Mouse (Mus musculus) midbrain, embryonic 15.5 days (tissue): ENCODE results near the gene B3gnt9. TPM values are rescaled to one million over a fixed set of nuclear protein-coding genes. Genes with fewer than 3 reads are reported as not detected.

ENCODE experiments used
- ATAC-seq: fragments of 200-750 bp; cut with Nextera tagmentation; replicated peaks from 2 replicates; pipeline ENCODE4 v1.8.0; 2017; ENCODE audit warnings: moderate TSS enrichment
- H3K27ac ChIP-seq: fragments of 300-500 bp; sonication (generic); 2 replicates; pipeline ENCODE4 v1.5.1; 2015; ENCODE audit warnings: mild to moderate bottlenecking, inconsistent platforms
- H3K27me3 ChIP-seq: fragments of 300-500 bp; sonication (generic); replicated peaks from 2 replicates; pipeline ENCODE4 v1.6.1; 2015; ENCODE audit warnings: inconsistent platforms
- H3K36me3 ChIP-seq: fragments of 300-500 bp; sonication (generic); replicated peaks from 2 replicates; pipeline ENCODE4 v1.6.1; 2015; ENCODE audit warnings: inconsistent platforms
- H3K4me1 ChIP-seq: fragments of 300-500 bp; sonication (generic); 2 replicates; pipeline ENCODE4 v1.6.1; 2015; ENCODE audit warnings: inconsistent platforms
- H3K4me2 ChIP-seq: fragments of 300-500 bp; sonication (generic); 2 replicates; pipeline ENCODE4 v1.6.1; 2015; ENCODE audit warnings: inconsistent platforms, mild to moderate bottlenecking, moderate library complexity
- H3K4me3 ChIP-seq: fragments of 300-500 bp; sonication (generic); 2 replicates; pipeline ENCODE4 v1.5.1; 2015; ENCODE audit warnings: mild to moderate bottlenecking, inconsistent platforms
- H3K9ac ChIP-seq: fragments of 300-500 bp; sonication (generic); 2 replicates; pipeline ENCODE4 v1.6.1; 2015; ENCODE audit warnings: mild to moderate bottlenecking, inconsistent platforms
- H3K9me3 ChIP-seq: fragments of 300-500 bp; sonication (generic); 2 replicates; pipeline ENCODE4 v1.6.1; 2016; ENCODE audit warnings: inconsistent platforms
- WGBS: fragments of 180-500 bp; shearing (Covaris S2); methylation state at CpG from one replicate; pipeline ENCODE4 v1.1.7; 2015; ENCODE audit warnings: mixed read lengths; 5-methylcytosine and 5-hydroxymethylcytosine counted together
- polyA plus RNA-seq: library from polyadenylated mRNA; unstranded; fragments of >200 nt; fragmentation: Nextera tagmentation; extraction: Ambion mirVana; gene quantifications from 2 replicates; pipeline ENCODE4 v1.2.1, GENCODE M21; 2015

Gene B3gnt9
- polyA plus RNA-seq, 1 experiment from 2014 or later: 8.1 TPM

GRCm38 (mm10) chr8:105263244-105263912 lies 8.4 kb upstream of the B3gnt9 start:
- Histone ChIP-seq H3K4me2 (no peak overlapping the region; the same call in 1 of the 2 replicates), H3K27ac (no peak overlapping the region), H3K9ac (no peak overlapping the region), H3K4me3 (no peak overlapping the region), H3K36me3 (no peaks in the 10 kb centered on the region), H3K9me3 (no peaks in the 10 kb centered on the region), H3K27me3 (peaks cover 87% of the 10 kb centered on the region), H3K4me1 (peaks cover 32% of the 10 kb centered on the region)
- ATAC-seq: no peak
- 40% methylated on average over 16 of the region's 16 CpGs for WGBS

DNA sequence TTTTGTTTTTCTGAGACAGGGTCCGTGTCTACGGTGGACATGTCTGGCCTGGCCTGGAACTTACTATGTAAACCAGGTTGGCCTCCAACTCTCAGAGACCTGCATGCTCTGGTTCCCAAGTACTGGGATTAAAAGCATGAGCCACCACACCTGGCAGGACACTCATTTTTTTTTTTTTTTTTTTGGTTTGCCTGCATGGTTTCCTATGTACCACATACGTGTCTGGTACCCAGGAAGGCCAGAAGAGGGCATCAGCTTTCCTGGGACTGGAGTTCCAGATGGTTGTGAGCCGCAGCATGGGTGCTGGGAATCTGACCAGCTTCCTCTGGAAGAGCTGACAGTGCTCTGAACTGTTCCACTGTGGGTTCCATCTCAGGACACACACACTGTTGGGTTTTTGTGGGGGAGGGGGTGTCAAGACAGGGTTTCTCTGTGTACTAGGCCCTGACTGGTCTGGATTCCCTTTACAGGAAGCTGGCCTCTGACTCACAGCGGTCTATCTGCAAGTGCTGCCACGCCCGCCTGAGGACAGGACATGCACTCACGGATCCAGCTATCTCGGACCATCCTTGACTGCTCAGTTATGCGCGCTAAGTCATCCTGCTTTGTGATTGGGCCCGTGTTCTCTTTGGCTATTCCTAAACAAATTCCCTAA lies 6.5 kb upstream of the B3gnt9 start:
- Histone ChIP-seq H3K27ac (no peak overlapping the region), H3K9me3 (no peaks in the 10 kb centered on the region), H3K36me3 (no peaks in the 10 kb centered on the region), H3K4me3 (no peak overlapping the region), H3K4me2 (no peak overlapping the region), H3K4me1 (peaks cover 26% of the 10 kb centered on the region), H3K27me3 (peaks cover 82% of the 10 kb centered on the region), H3K9ac (no peak overlapping the region)
- WGBS: 89% methylated on average over 12 of the region's 12 CpGs
- no peak for ATAC-seq

DNA sequence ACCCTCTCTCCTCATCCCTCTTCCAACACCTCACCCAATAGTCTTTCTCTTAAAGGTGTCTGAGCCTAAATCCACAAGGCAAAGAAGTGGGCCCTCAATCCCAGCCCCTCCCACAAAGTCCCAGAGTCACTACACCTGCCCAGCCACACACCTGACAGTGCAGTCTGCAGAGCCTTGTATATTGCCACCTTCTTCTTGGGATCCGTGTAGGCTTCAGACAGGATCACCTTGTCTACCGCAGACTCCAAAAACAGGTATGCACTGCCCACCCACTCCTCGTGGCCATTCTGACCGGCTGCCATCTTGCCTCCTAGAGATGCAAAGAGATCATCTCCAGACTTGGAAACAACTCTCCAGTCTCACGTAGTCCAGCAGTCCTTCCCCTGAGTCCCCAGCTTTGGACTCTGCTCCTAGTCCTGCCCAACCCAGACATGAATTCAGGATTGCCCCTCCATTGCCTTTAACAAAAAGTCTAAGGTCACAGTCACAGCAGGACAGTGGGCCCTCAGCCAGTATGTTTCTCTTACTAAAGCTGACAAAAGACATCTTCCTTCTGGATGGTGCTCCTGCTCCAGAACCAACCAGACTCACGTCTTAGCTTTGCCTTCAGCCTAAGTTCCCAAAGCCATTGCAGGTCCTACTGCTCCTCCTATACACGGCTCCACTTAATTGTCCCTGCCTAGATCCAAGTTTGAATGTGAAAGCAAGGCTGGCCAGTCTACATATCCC lies 5.6 kb upstream of the B3gnt9 start:
- Histone ChIP-seq H3K36me3 (no peaks in the 10 kb centered on the region), H3K27ac (no peak overlapping the region), H3K27me3 (peaks cover 80% of the 10 kb centered on the region), H3K4me3 (no peak overlapping the region), H3K9ac (no peak overlapping the region), H3K4me2 (no peak overlapping the region), H3K4me1 (peaks cover 26% of the 10 kb centered on the region), H3K9me3 (no peaks in the 10 kb centered on the region)
- ATAC-seq: no peak
- WGBS: 65% methylated on average over 7 of the region's 7 CpGs

DNA sequence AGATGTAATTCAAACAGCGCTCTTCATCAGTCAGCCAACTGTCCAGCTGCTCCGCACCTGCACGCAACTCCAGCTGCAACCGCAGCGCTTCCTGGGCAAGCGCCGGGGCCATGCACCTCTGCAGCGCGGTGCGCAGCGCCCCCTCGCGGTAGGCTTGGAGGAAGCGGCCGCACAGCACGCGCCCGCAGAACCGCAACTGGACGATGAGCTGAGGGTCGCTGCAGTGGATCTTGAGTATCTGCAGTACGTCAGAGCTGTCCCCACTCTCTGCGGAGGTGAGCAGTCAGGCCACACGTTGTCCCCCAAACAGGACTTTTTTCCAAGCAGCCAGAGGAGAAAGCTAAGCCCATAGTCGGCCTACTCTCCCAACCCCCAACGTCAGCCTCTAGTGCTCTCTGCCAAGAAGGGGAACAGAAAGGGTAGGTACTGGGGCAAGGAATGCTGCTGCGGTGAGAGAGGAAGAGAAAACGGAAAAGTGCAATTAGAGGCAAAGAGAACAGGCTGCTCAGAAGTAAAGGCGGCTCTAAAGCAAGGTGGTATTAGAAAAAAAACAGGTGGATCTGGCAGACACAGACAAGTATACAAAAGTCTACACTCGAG lies 4.9 kb upstream of the B3gnt9 start:
- Histone ChIP-seq H3K4me3 (peak overlapping the region; percentile 35), H3K9me3 (no peaks in the 10 kb centered on the region), H3K27me3 (peaks cover 77% of the 10 kb centered on the region), H3K4me1 (peaks cover 27% of the 10 kb centered on the region), H3K4me2 (peak overlapping the region; percentile 61), H3K27ac (no peak overlapping the region), H3K9ac (peak overlapping the region; percentile 3; the same call in 1 of the 2 replicates), H3K36me3 (no peaks in the 10 kb centered on the region)
- ATAC-seq: peak; percentile 59
- 3% methylated on average over 30 of the region's 30 CpGs for WGBS

- peak overlapping the region; percentile 3; the same call in 1 of the 2 replicates for H3K9ac ChIP-seq
- H3K9me3 ChIP-seq: no peaks in the 10 kb centered on the region
- peak overlapping the region; percentile 61 for H3K4me2 ChIP-seq
- WGBS: 3% methylated on average over 55 of the region's 55 CpGs
- ATAC-seq: peak; percentile 46
- peaks cover 75% of the 10 kb centered on the region for H3K27me3 ChIP-seq
- H3K27ac ChIP-seq: no peak overlapping the region
- no peaks in the 10 kb centered on the region for H3K36me3 ChIP-seq
- peak overlapping the region; percentile 35 for H3K4me3 ChIP-seq
- H3K4me1 ChIP-seq: peaks cover 28% of the 10 kb centered on the region
Observed at GRCm38 (mm10) chr8:105258911-105259720, 4.2 kb upstream of the B3gnt9 start.

- Histone ChIP-seq H3K9me3 (no peaks in the 10 kb centered on the region), H3K4me3 (no peak overlapping the region), H3K27me3 (peaks cover 61% of the 10 kb centered on the region), H3K4me2 (no peak overlapping the region), H3K4me1 (peaks cover 32% of the 10 kb centered on the region), H3K9ac (no peak overlapping the region), H3K27ac (no peak overlapping the region), H3K36me3 (no peaks in the 10 kb centered on the region)
- 71% methylated on average over 7 of the region's 7 CpGs for WGBS
- ATAC-seq: no peak
Observed at GRCm38 (mm10) chr8:105257318-105258114, 2.6 kb upstream of the B3gnt9 start.

- WGBS: under 1% methylated on average over 74 of the region's 74 CpGs
- H3K36me3 ChIP-seq: peaks cover 22% of the 10 kb centered on the region
- peak; percentile 85 for ATAC-seq
- H3K27ac ChIP-seq: peak overlapping the region; percentile 53; the same call in 1 of the 2 replicates
- H3K9ac ChIP-seq: peak overlapping the region; percentile 53
- peak overlapping the region; percentile 90 for H3K4me2 ChIP-seq
- H3K4me3 ChIP-seq: peak overlapping the region; percentile 53
- H3K4me1 ChIP-seq: peaks cover 24% of the 10 kb centered on the region
- H3K9me3 ChIP-seq: no peaks in the 10 kb centered on the region
- peaks cover 34% of the 10 kb centered on the region for H3K27me3 ChIP-seq
Observed at GRCm38 (mm10) chr8:105254152-105254965, 594 bp downstream of the B3gnt9 start.

DNA sequence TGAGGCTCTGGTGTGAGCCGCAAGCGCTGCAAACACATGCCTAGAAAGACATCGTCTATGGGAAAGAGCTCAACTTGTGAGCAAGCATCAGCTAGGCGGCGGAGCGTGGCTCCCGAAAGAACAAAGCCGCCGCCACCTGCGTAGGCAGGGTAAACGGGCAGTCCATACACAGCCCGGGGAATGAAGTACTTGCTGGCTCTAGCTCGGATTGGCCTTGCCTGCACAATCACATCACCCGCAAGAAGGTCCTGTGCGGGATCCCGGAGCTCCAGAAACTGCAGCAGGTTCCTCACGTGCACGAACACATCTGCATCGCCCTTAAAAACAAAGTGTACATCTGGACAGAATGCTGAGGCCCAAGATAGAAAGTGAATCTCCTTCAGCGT lies 1.2 kb downstream of the B3gnt9 start:
- Histone ChIP-seq H3K9ac (peak overlapping the region; percentile 53; the same call in 1 of the 2 replicates), H3K9me3 (no peaks in the 10 kb centered on the region), H3K36me3 (peaks cover 24% of the 10 kb centered on the region), H3K27me3 (peaks cover 28% of the 10 kb centered on the region), H3K4me3 (peak overlapping the region; percentile 53), H3K4me1 (peaks cover 18% of the 10 kb centered on the region), H3K4me2 (peak overlapping the region; percentile 90), H3K27ac (no peak overlapping the region)
- ATAC-seq: peak; percentile 41
- 30% methylated on average over 20 of the region's 20 CpGs for WGBS

GRCm38 (mm10) chr8:105252680-105253537 lies 2.0 kb downstream of the B3gnt9 start:
- Histone ChIP-seq H3K9ac (no peak overlapping the region), H3K36me3 (peaks cover 29% of the 10 kb centered on the region), H3K4me2 (0 out of 2 replicates have a peak overlapping the region, but pooled peaks have one; percentile 90), H3K4me1 (peaks cover 16% of the 10 kb centered on the region), H3K4me3 (no peak overlapping the region), H3K9me3 (no peaks in the 10 kb centered on the region), H3K27me3 (peaks cover 19% of the 10 kb centered on the region), H3K27ac (no peak overlapping the region)
- ATAC-seq: no peak
- WGBS: 93% methylated on average over 10 of the region's 10 CpGs

GRCm38 (mm10) chr8:105251954-105252353 lies 3.0 kb downstream of the B3gnt9 start:
- Histone ChIP-seq H3K4me3 (no peak overlapping the region), H3K9me3 (no peaks in the 10 kb centered on the region), H3K36me3 (peaks cover 33% of the 10 kb centered on the region), H3K27ac (no peak overlapping the region), H3K4me2 (no peak overlapping the region), H3K9ac (no peak overlapping the region), H3K27me3 (peaks cover 12% of the 10 kb centered on the region), H3K4me1 (peaks cover 16% of the 10 kb centered on the region)
- 95% methylated on average over 6 of the region's 6 CpGs for WGBS
- no peak for ATAC-seq
